Mouse (Mus musculus): Measurements from ENCODE around the gene Phospho1.

Gene Phospho1

GRCm38 (mm10) chr11:95812224-95812623, 12.1 kb upstream of the Phospho1 start:
- DNase-seq (ENCODE audit: low spot score): no peak

- no peak for DNase-seq (ENCODE audit: low spot score)
Observed at GRCm38 (mm10) chr11:95814101-95814500, 10.2 kb upstream of the Phospho1 start.

- DNase-seq (ENCODE audit: low spot score): no peak
Observed at GRCm38 (mm10) chr11:95814857-95815256, 9.4 kb upstream of the Phospho1 start.

- no peak for DNase-seq (ENCODE audit: low spot score)
Observed at GRCm38 (mm10) chr11:95815412-95815811, 8.9 kb upstream of the Phospho1 start.

GRCm38 (mm10) chr11:95819138-95819537, 5.2 kb upstream of the Phospho1 start:
- no peak for DNase-seq (ENCODE audit: low spot score)

GRCm38 (mm10) chr11:95821511-95821910, 2.8 kb upstream of the Phospho1 start:
- DNase-seq (ENCODE audit: low spot score): no peak

GRCm38 (mm10) chr11:95822437-95822836, 1.9 kb upstream of the Phospho1 start:
- DNase-seq (ENCODE audit: low spot score): no peak

GRCm38 (mm10) chr11:95824877-95825243, 561 bp downstream of the Phospho1 start:
- no peak for DNase-seq (ENCODE audit: low spot score)

GRCm38 (mm10) chr11:95825625-95826024, 1.3 kb downstream of the Phospho1 start:
- no peak for DNase-seq (ENCODE audit: low spot score)

GRCm38 (mm10) chr11:95826317-95827167, 2.2 kb downstream of the Phospho1 start:
- no peak for DNase-seq (ENCODE audit: low spot score)

GRCm38 (mm10) chr11:95827168-95827447, 2.8 kb downstream of the Phospho1 start:
- DNase-seq (ENCODE audit: low spot score): no peak

- no peak for DNase-seq (ENCODE audit: low spot score)
Observed at GRCm38 (mm10) chr11:95827464-95828085, 3.3 kb downstream of the Phospho1 start.

- DNase-seq (ENCODE audit: low spot score): no peak
Observed at GRCm38 (mm10) chr11:95828181-95828964, 4.1 kb downstream of the Phospho1 start.

- DNase-seq (ENCODE audit: low spot score): no peak
Observed at GRCm38 (mm10) chr11:95829526-95830050, 5.3 kb downstream of the Phospho1 start.

GRCm38 (mm10) chr11:95830411-95831275, 6.3 kb downstream of the Phospho1 start:
- DNase-seq (ENCODE audit: low spot score): no peak

GRCm38 (mm10) chr11:95831276-95831619, 6.9 kb downstream of the Phospho1 start:
- DNase-seq (ENCODE audit: low spot score): no peak

GRCm38 (mm10) chr11:95831641-95832040, 7.3 kb downstream of the Phospho1 start:
- no peak for DNase-seq (ENCODE audit: low spot score)

- no peak for DNase-seq (ENCODE audit: low spot score)
Observed at GRCm38 (mm10) chr11:95832129-95833005, 8.1 kb downstream of the Phospho1 start.

GRCm38 (mm10) chr11:95833006-95833570, 8.8 kb downstream of the Phospho1 start:
- no peak for DNase-seq (ENCODE audit: low spot score)

- no peak for DNase-seq (ENCODE audit: low spot score)
Observed at GRCm38 (mm10) chr11:95833631-95834142, 9.4 kb downstream of the Phospho1 start.
